Comparison of ENCODE assay signal across 8 mouse cellular contexts in genomic region chr7:4915007-4915665, GRCm38 (mm10). TPM values are rescaled to one million over a fixed set of nuclear protein-coding genes. Genes with fewer than 3 reads are reported as not detected.
DNase-seq lines count a peak whose midpoint lies in the region; ATAC-seq lines count a peak whose summit lies in the region.

Zfp628 (plus strand) TSS chr7:4915217.

- peak; percentile 81 for ATAC-seq in heart, embryonic 13.5 days (ENCODE audit: extremely low read depth, insufficient number of reproducible peaks, low FRiP score, low TSS enrichment)
- peak; percentile 87 for ATAC-seq in liver, embryonic 12.5 days
- peak; percentile 91 for ATAC-seq in stomach, embryonic 15.5 days (ENCODE audit: insufficient read depth, low FRiP score, low read depth)

- H3K9me3 ChIP-seq in heart, embryonic 13.5 days = no peaks in the 10 kb centered on the region
- no peaks in the 10 kb centered on the region for H3K9me3 ChIP-seq in liver, embryonic 12.5 days (replicated peaks)
- no peaks in the 10 kb centered on the region for H3K9me3 ChIP-seq in stomach, embryonic 15.5 days

- peak; percentile 95 for DNase-seq in CD4-positive, CD25-positive, alpha-beta regulatory T cell, adult 2 months (ENCODE audit: low read depth, low spot score)
- DNase-seq in fat pad, adult 2 months (ENCODE audit: extremely low read depth, low read depth, low spot score) = peak; percentile 37
- DNase-seq in kidney, postnatal 10 days = peak; percentile 97
- DNase-seq in natural killer cell, adult 2 months (ENCODE audit: low spot score in 2 of 2) = peak; percentile 85 to 91

- peak within 1 kb of the TSS; percentile 96 for H3K9ac ChIP-seq in heart, embryonic 13.5 days
- H3K9ac ChIP-seq in liver, embryonic 12.5 days = peak within 1 kb of the TSS; percentile 82
- peak within 1 kb of the TSS; percentile 86 for H3K9ac ChIP-seq in stomach, embryonic 15.5 days

- no peaks in the 10 kb centered on the region for H3K27me3 ChIP-seq in heart, embryonic 13.5 days (replicated peaks)
- peaks cover under 1% of the 10 kb centered on the region; the same call in 1 of the 2 replicates for H3K27me3 ChIP-seq in liver, embryonic 12.5 days (replicated peaks)
- H3K27me3 ChIP-seq in stomach, embryonic 15.5 days (replicated peaks) = no peaks in the 10 kb centered on the region

- H3K4me2 ChIP-seq in heart, embryonic 13.5 days = peak within 1 kb of the TSS; percentile 95
- peak within 1 kb of the TSS; percentile 84 for H3K4me2 ChIP-seq in liver, embryonic 12.5 days
- peak within 1 kb of the TSS; percentile 73 for H3K4me2 ChIP-seq in stomach, embryonic 15.5 days

- H3K36me3 ChIP-seq in heart, embryonic 13.5 days = peaks cover 30% of the 10 kb centered on the region
- peaks cover 30% of the 10 kb centered on the region for H3K36me3 ChIP-seq in liver, embryonic 12.5 days
- peaks cover 19% of the 10 kb centered on the region for H3K36me3 ChIP-seq in stomach, embryonic 15.5 days

- peaks cover 10% of the 10 kb centered on the region; the same call in 1 of the 2 replicates for H3K4me1 ChIP-seq in brown adipose tissue, adult 24 weeks (ENCODE audit: control insufficient read depth, insufficient read depth, insufficient read length, low read length)
- H3K4me1 ChIP-seq in heart, embryonic 13.5 days = peaks cover 21% of the 10 kb centered on the region
- H3K4me1 ChIP-seq in liver, embryonic 12.5 days = peaks cover 25% of the 10 kb centered on the region
- H3K4me1 ChIP-seq in stomach, embryonic 15.5 days = peaks cover 19% of the 10 kb centered on the region

- H3K4me3 ChIP-seq in brown adipose tissue, adult 24 weeks (ENCODE audit: insufficient read depth, low read depth, low read length) = peak within 1 kb of the TSS; percentile 80
- peak within 1 kb of the TSS; percentile 78 for H3K4me3 ChIP-seq in heart, embryonic 13.5 days
- peak within 1 kb of the TSS; percentile 72 for H3K4me3 ChIP-seq in liver, embryonic 12.5 days
- peak within 1 kb of the TSS; percentile 72 for H3K4me3 ChIP-seq in stomach, embryonic 15.5 days (replicated peaks)

- WGBS in heart, embryonic 13.5 days = 1% methylated on average over 53 of the region's 56 CpGs
- 2% methylated on average over 55 of the region's 56 CpGs for WGBS in liver, embryonic 12.5 days (ENCODE audit: insufficient replicate concordance)
- WGBS in stomach, embryonic 15.5 days = 0% methylated on average over 49 of the region's 56 CpGs

- peak within 1 kb of the TSS; percentile 86 for H3K27ac ChIP-seq in brown adipose tissue, adult 24 weeks (replicated peaks; ENCODE audit: low read depth, low read length)
- H3K27ac ChIP-seq in heart, embryonic 13.5 days (replicated peaks) = peak within 1 kb of the TSS; percentile 95
- H3K27ac ChIP-seq in liver, embryonic 12.5 days = peak within 1 kb of the TSS; percentile 89
- H3K27ac ChIP-seq in stomach, embryonic 15.5 days = peak within 1 kb of the TSS; percentile 94

RNA-seq across cellular contexts. Expression of gene Zfp628, which starts in this region (rescaled TPM):
- polyA plus RNA-seq in brown adipose tissue, adult 24 weeks (2012; ENCODE audit: insufficient read depth, insufficient read length, missing spikeins) = 3.2 and 3.4 TPM in 2 replicates
- polyA plus RNA-seq in heart, embryonic 13.5 days (2015; fragmentation: Nextera tagmentation; extraction: Ambion mirVana) = 2.4 and 2.9 TPM in 2 replicates
- 2.4 and 2.7 TPM in 2 replicates for polyA plus RNA-seq in liver, embryonic 12.5 days (2016; fragmentation: Nextera tagmentation; extraction: Ambion mirVana)
- 3.3 TPM in 2 replicates for polyA plus RNA-seq in stomach, embryonic 15.5 days (2015; fragmentation: Nextera tagmentation; extraction: Ambion mirVana)

Comparison
In these comparisons a context has a peak if more than half of its experiments do, and no peak if none do; other contexts are left out.
1. Peak in every context shown above with its lines: DNase-seq, ATAC-seq, H3K4me3 ChIP-seq and H3K27ac ChIP-seq.
2. DNase-seq: peak in every context shown above with its lines; median percentile 97 in kidney, postnatal 10 days; 95 in CD4-positive, CD25-positive, alpha-beta regulatory T cell, adult 2 months; 88 in natural killer cell, adult 2 months; 37 in fat pad, adult 2 months.